Mouse (Mus musculus) limb, embryonic 11.5 days (tissue): Measurements from ENCODE around the gene Wap. TPM values are rescaled to one million over a fixed set of nuclear protein-coding genes. Genes with fewer than 3 reads are reported as not detected.

Experiments
- ATAC-seq: fragments of 200-750 bp; cut with Nextera tagmentation; 2 replicates; pipeline ENCODE4 v1.8.0; 2017; ENCODE audit warnings: low read depth; ENCODE audit not compliant: insufficient number of reproducible peaks, low FRiP score, low TSS enrichment
- DNase-seq: peaks from one replicate; pipeline ENCODE4 v3.0.0-alpha.2; 2015; ENCODE audit warnings: low spot score
- H3K27ac ChIP-seq: fragments of 300-500 bp; sonication (generic); replicated peaks from 2 replicates; pipeline ENCODE4 v1.5.1; 2014; ENCODE audit warnings: low read depth, mild to moderate bottlenecking, low read length
- H3K27me3 ChIP-seq: fragments of 300-500 bp; sonication (generic); 2 replicates; pipeline ENCODE4 v1.6.1; 2014; ENCODE audit warnings: mild to moderate bottlenecking, low read length, mixed read lengths; ENCODE audit not compliant: control insufficient read depth, insufficient read depth
- H3K36me3 ChIP-seq: fragments of 300-500 bp; sonication (generic); 2 replicates; pipeline ENCODE4 v1.6.1; 2014; ENCODE audit warnings: mild to moderate bottlenecking, low read length, moderate library complexity, mixed read lengths; ENCODE audit not compliant: control insufficient read depth, insufficient read depth
- H3K4me1 ChIP-seq: fragments of 300-500 bp; sonication (generic); 2 replicates; pipeline ENCODE4 v1.6.1; 2014; ENCODE audit warnings: low read length, mixed read lengths; ENCODE audit not compliant: control insufficient read depth, insufficient read depth
- H3K4me2 ChIP-seq: fragments of 300-500 bp; sonication (generic); 2 replicates; pipeline ENCODE4 v1.6.1; 2014; ENCODE audit warnings: low read depth, mild to moderate bottlenecking, moderate library complexity; ENCODE audit not compliant: severe bottlenecking
- H3K4me3 ChIP-seq: fragments of 300-500 bp; sonication (generic); 2 replicates; pipeline ENCODE4 v1.5.1; 2014; ENCODE audit warnings: low read depth, low read length
- H3K9ac ChIP-seq: fragments of 300-500 bp; sonication (generic); 2 replicates; pipeline ENCODE4 v1.6.1; 2014; ENCODE audit warnings: mild to moderate bottlenecking, low read length
- H3K9me3 ChIP-seq: fragments of 300-500 bp; sonication (generic); 2 replicates; pipeline ENCODE4 v1.6.1; 2016; ENCODE audit warnings: low read length; ENCODE audit not compliant: control insufficient read depth
- WGBS: fragments of 180-500 bp; shearing (Covaris S2); extraction: QIAGEN DNeasy Blood & Tissue Kit; methylation state at CpG from one replicate; pipeline ENCODE4 v1.1.7; 2014; 5-methylcytosine and 5-hydroxymethylcytosine counted together
- polyA plus RNA-seq: library from polyadenylated mRNA; unstranded; fragments of >200 nt; fragmentation: Nextera tagmentation; extraction: Ambion mirVana; gene quantifications from 2 replicates; pipeline ENCODE4 v1.2.1, GENCODE M21; 2014

Wap gene
- polyA plus RNA-seq, 1 experiment from 2014 or later, result not detected

GRCm38 (mm10) chr11:6589838-6590237 is 48.6 kb downstream of the Wap start:
- Histone ChIP-seq H3K36me3 (peaks cover 24% of the 10 kb centered on the region), H3K9me3 (no peaks in the 10 kb centered on the region), H3K9ac (no peak overlapping the region), H3K27ac (no peak overlapping the region), H3K4me2 (no peak overlapping the region), H3K4me1 (no peaks in the 10 kb centered on the region), H3K27me3 (no peaks in the 10 kb centered on the region), H3K4me3 (no peak overlapping the region)
- DNase-seq, result no peak
- WGBS, result 87% methylated on average over 7 of the region's 7 CpGs
- no peak for ATAC-seq

- H3K4me3 ChIP-seq, result no peak overlapping the region
- no peak overlapping the region for H3K9ac ChIP-seq
- H3K4me2 ChIP-seq, result no peak overlapping the region
- H3K4me1 ChIP-seq, result no peaks in the 10 kb centered on the region
- DNase-seq, result no peak
- 91% methylated on average over 7 of the region's 7 CpGs for WGBS
- no peak for ATAC-seq
- no peak overlapping the region for H3K27ac ChIP-seq
- no peaks in the 10 kb centered on the region for H3K27me3 ChIP-seq
- H3K36me3 ChIP-seq, result peaks cover 23% of the 10 kb centered on the region
- no peaks in the 10 kb centered on the region for H3K9me3 ChIP-seq
Measured at GRCm38 (mm10) chr11:6588295-6588694, 50.1 kb downstream of the Wap start.

DNA sequence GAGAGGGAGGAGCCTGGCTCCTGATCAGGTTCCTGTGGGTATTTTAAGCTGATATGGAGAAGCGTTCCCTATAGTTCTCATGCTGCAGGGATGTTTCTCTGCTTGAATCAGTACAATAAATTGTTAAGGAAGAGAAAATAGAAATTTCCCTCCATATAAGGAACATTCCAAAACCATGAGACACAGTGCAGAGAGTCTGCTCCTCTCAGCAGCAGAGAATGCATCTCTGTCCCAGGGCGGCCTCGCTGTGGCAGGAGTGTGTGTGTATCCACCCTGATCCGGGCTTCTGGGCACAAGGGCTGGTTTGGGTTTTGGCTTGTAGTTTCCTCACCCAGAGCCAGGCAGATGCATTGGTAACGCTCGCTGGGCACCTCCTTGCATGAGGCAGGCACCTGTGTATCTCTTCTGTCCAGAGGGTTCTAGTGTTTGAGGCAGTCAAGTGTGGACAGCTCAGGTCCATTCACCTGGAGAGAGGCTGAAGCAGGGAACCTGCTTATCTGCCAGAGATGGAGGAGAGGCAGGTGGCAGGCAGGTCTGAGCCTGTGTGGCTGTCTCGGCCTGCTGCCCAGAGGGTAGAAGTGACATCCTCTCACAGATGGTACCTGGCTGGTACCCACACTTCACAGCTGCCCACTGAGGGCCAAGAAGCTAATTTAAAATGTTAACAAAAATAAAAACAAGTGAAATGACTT is 51.0 kb downstream of the Wap start:
- WGBS, result 91% methylated on average over 7 of the region's 7 CpGs
- H3K27me3 ChIP-seq, result no peaks in the 10 kb centered on the region
- DNase-seq (no peak), ATAC-seq (no peak)
- no peak overlapping the region for H3K4me2 ChIP-seq
- H3K4me1 ChIP-seq, result no peaks in the 10 kb centered on the region
- H3K36me3 ChIP-seq, result peaks cover 22% of the 10 kb centered on the region
- no peak overlapping the region for H3K27ac ChIP-seq
- H3K9ac ChIP-seq, result no peak overlapping the region
- no peak overlapping the region for H3K4me3 ChIP-seq
- H3K9me3 ChIP-seq, result no peaks in the 10 kb centered on the region

- no peak for ATAC-seq
Measured at GRCm38 (mm10) chr11:6586660-6587059, 51.8 kb downstream of the Wap start.

GRCm38 (mm10) chr11:6585748-6586147 is 52.7 kb downstream of the Wap start:
- no peak for ATAC-seq
- H3K27ac ChIP-seq, result no peak overlapping the region
- no peak overlapping the region for H3K9ac ChIP-seq
- H3K4me3 ChIP-seq, result no peak overlapping the region
- DNase-seq, result no peak
- no peak overlapping the region for H3K4me2 ChIP-seq
- no peaks in the 10 kb centered on the region for H3K4me1 ChIP-seq
- WGBS, result 94% methylated on average over 8 of the region's 8 CpGs
- no peaks in the 10 kb centered on the region for H3K27me3 ChIP-seq
- H3K36me3 ChIP-seq, result peaks cover 15% of the 10 kb centered on the region
- no peaks in the 10 kb centered on the region for H3K9me3 ChIP-seq

More at GRCm38 (mm10) chr11:6586660-6587059, 51.8 kb downstream of the Wap start:
- Histone ChIP-seq H3K4me3 (no peak overlapping the region), H3K9ac (no peak overlapping the region), H3K27me3 (no peaks in the 10 kb centered on the region), H3K4me1 (no peaks in the 10 kb centered on the region), H3K36me3 (peaks cover 20% of the 10 kb centered on the region), H3K4me2 (no peak overlapping the region), H3K9me3 (no peaks in the 10 kb centered on the region), H3K27ac (no peak overlapping the region)
- WGBS, result 86% methylated on average over 3 of the region's 3 CpGs
- no peak for DNase-seq

Other genes with a start within 250 kb of the Wap start
- gene Zmiz2, start 249.6 kb downstream of the Wap start, polyA plus RNA-seq, result 11.2 and 13.5 TPM in 2 replicates
- gene Ppia, start 223.2 kb downstream of the Wap start, polyA plus RNA-seq, result 5,871 and 5,955 TPM in 2 replicates
- gene H2afv, start 194.2 kb downstream of the Wap start, polyA plus RNA-seq, result 866 and 905 TPM in 2 replicates
- gene Purb, start 162.7 kb downstream of the Wap start, polyA plus RNA-seq, result 15.3 and 16.4 TPM in 2 replicates
- 0.64 and 0.74 TPM in 2 replicates for gene Myo1g, start 117.7 kb downstream of the Wap start, polyA plus RNA-seq
- 95.1 and 96.9 TPM in 2 replicates for gene Ccm2, start 91.8 kb downstream of the Wap start, polyA plus RNA-seq
- 0.34 and 1.1 TPM in 2 replicates for gene Nacad, start 32.6 kb downstream of the Wap start, polyA plus RNA-seq
- gene Tbrg4, start 12.6 kb downstream of the Wap start, polyA plus RNA-seq, result 40.0 and 46.3 TPM in 2 replicates
- 2.1 and 3.5 TPM in 2 replicates for gene Ramp3, start 19.9 kb upstream of the Wap start, polyA plus RNA-seq
- not detected in 2 replicates for gene Gm11983, start 199.0 kb upstream of the Wap start, polyA plus RNA-seq